Mouse (Mus musculus): ENCODE data around the gene Thbs2.

Gene Thbs2

DNA sequence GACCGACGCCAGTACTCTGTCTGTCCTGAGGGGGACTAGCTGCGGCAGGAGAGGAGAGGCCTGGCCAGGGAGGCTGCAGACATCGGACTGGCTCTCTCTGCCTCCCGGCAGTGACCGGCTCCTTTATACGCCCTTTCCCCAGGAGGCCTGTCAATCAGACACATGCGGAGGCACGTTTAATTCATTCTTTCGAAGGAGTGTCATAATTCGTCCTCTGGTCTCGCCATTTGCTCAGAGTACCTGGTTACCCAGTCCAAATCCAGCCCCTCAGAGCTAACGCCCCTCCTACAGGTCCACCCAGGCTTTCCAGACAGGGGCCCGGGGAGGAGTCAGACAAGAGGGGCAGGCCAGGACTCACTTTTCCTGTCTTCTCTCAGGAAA is at the start of gene Thbs2:
TSS of gene Thbs2 (minus strand) at position 242 of the 381 bp plus-strand sequence.
- DNase-seq, result no peak

DNA sequence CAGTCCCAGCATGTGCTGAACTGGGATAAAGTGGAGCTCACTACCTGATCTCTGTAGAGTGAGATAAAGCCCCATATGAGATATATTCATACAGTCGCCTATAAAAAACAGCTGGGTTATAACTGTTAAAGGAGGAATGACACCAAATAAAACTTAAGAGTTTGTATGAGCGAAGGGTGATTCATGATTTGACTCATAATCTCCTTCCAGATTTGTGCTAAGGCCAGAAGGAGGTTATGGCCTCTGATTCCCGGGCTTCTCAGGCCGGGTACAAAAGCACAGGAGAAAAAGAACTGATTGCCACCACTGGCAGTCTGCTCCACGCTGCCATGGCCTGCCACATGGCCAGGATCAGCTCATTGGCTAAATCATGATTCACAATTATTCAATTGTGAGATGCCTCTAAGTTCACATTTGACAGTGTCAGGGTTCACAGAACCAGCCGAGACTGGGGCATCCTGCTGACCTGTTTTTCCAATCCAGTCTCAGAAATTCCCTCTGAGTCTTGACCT is 41.5 kb upstream of the Thbs2 start:
- DNase-seq, result no peak

DNA sequence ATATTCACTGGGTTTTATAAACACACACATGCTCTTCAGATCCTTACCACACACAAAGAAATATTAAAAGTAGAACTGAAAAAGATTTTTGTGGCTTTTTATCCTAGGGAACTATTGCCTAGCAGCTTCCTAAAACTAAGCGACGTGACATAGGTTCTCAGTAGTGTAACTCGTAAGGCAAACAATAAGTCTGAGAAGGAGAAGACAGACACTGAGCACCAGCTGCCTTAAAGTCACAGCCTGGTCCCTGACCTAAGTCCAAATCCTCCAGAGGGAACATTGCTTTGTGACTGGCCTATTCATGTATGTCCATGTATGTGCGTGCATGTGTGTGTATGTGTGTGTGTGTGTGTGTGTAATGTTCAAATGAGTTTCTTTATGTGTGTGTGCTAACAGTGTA is 40.3 kb upstream of the Thbs2 start:
- DNase-seq, result no peak

DNA sequence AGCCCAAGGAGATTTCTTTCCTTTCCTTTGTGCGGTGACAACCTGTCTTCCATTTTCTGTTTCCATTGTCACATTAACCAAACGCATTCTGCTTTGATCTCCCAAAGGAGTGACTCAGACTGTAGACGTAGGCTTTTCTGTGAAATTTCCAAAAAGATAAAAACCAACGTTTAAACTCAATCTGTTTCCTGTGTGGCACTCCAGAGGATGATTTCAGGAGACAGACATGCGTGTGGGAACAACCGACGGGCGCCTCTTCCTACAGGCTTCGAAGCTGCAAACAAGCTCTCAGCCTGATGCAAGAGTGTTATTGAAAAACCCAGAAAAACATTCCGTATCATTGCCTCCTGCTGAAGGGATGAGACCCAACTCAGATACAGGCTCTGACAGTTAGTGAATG is 39.9 kb upstream of the Thbs2 start:
- no peak for DNase-seq

DNA sequence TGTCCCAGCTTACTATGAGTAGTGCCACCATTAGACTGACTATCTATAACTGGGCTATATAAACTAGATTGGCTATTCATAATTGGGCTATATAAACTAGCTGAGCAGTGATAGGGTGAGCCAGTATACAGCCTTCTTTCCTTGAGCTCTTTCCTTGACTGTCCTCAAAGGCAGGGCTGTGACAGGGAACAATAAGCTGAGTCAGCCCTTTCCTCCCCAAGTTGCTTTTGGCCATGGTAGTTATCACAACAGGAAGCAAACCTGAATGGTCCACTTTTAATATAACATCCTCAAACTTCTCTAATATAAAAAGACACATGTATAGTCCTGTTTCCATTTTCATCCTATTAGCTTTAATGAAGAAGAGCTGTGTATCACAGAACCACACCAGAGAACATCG is 39.0 kb upstream of the Thbs2 start:
- DNase-seq, result no peak

DNA sequence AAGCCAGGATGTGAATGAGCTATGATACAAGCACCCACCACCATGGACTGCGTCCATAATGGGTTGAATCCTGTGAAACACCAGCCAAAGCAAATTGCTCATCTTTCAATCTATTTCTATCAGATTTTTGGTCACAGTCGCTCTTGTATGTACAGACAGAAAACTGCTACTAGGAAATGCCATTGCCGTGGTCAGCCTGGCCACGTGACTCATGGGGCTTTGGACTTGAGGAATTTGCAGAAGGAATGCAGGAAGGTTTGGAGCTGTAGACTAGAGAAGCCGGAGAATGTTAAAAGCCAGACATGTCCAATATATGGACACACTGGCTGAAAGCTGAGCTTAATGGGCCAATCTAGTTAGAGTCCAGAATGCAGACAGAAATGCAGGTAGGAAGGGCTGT is 36.6 kb upstream of the Thbs2 start:
- DNase-seq, result no peak

DNA sequence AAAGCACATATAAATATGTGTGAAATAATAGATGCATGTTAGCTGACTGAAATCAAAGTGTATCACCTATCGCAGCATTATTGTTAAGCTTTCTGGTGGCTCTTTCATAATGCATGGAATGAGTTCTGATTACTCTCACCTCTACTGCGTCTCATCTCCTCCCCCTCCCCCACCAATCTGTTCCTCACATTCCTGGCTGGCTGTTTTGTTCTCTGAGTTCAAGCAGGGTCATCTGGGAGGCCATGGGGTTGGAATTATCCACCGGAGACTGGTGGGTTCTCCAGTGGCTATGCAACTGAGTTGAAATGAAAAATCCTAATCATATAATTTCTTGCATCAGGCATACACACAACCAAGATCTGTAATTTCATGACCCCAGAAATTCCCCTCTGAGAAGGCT is 33.4 kb upstream of the Thbs2 start:
- no peak for DNase-seq

DNA sequence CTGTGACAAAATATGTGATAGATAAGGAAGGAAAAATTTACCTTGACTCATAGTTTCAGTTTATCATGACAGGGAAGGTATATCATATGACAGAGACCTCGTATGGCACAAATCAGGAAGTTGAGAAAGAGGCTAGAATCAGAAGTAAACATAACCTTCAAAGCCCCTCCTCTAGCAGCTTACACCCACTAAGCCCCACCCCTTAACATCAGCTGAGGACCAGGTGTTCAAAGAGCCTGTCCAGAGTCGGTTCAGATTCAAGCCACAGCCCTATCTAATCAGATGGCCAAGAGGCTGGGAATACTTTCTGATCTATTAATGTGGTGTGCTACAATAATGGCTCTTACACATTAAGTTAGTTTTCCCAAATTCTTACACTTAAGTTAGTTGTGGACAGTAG is 30.8 kb upstream of the Thbs2 start:
- DNase-seq, result no peak

DNA sequence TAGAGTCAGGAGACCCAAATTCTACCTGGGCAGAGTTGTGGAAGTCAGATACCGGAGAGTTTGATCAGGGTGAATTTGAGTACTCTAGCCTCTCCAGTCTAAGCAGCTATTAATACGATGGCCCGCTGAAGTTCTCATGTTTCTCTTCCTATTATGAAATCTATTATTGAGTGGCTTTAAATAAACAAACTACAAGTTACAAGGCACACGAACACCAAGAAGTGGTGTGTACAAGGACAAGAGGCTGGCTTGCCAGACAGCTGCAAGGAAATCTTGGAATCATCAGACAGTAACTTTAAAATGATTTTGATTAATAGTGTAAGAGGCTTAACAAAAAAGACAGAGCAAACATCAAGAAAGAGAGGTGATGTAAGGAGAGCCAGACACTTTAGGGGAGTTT is 27.3 kb upstream of the Thbs2 start:
- DNase-seq, result no peak

DNA sequence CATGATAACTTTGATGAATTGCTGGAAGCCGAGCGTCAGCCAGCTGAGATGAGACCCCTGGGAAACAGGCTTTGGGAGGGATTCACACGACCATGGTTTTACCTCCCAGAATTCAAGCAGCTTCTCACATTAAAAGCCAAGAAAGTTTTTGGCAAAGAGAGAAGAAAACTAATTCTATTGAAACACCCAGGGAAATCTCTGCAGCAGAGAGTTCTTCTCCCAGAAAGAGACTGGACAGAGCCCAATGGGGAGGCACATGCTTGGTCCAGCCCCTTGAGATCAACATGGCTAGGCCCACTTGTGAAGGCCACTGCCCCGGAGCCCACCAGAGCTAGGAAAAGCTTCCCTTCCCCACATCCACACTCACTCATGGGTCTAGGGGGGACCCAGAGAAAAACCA is 26.9 kb upstream of the Thbs2 start:
- no peak for DNase-seq

DNA sequence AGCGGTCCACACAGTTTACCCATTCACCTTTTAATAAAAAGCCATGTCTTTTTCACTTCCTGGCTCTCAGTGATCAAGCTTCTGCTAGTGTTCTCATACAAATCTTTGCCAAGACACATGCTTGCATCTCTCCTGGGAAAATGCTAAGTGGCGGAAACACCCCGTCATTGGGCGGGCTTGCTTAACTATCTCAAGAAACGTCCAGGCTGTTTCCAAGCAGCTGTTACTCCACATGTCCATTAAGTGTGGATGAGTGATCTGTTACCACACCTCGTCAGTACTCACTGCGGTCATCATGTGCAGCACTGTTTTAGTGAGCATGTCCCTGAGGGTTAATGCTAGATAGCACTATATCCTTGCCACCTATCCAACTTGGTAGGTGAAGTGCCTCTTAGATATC is 26.2 kb upstream of the Thbs2 start:
- DNase-seq, result no peak

DNA sequence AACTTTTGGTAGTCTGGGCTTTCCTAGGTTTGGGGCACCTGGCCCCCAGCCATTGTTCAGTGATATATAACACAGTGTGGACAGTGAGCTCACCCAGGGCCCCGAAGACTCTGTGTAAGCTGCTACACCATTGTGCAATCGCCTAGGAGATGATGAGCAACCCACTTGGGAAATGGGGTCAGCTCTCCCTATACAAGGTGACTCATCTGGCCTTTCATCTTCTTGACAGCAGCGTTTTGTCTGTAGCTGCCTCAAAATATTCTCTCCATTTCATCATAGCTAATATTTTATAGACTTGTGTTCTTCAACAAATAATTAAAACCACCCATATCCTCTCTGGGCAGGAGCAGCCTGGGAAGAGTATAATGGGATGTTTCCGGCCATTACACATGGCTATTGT is 24.8 kb upstream of the Thbs2 start:
- DNase-seq, result no peak

DNA sequence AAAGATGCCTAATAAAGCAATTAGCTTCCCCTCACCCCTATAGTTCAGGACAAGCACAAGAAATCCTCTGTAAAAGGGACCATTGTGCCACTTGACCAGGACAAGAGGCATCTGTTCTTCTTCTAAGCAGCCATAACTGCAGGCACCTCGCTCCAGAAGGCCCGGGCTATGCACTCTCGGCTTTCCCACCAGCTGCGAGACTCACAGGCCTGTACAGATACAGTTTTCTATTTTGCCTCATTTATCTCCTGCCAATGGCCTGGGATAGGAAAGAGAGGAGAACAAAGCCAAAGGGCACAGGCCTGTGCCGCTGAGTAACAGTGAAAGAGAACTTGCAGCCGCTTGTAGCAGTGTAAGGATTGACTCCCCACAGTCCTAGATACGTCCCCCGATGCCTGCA is 20.7 kb upstream of the Thbs2 start:
- no peak for DNase-seq

DNA sequence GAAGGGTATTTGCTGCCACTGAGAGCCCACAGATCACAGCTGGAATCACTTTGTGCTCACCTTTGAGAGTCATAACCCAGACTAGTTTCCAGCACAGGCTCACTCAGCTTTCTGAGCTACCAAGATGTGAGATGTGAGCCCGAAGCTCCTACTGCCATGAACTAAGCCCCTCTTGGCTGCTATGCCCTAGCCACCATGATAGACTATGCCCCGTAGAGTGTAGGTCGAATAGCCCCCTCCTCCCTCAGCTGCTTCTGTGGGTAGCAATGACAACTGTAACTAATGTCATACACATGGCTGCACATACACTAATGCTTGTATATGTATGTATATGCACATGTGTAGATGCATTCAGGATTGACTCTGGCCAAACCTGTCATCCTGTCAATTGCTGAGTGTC is 20.3 kb upstream of the Thbs2 start:
- no peak for DNase-seq

DNA sequence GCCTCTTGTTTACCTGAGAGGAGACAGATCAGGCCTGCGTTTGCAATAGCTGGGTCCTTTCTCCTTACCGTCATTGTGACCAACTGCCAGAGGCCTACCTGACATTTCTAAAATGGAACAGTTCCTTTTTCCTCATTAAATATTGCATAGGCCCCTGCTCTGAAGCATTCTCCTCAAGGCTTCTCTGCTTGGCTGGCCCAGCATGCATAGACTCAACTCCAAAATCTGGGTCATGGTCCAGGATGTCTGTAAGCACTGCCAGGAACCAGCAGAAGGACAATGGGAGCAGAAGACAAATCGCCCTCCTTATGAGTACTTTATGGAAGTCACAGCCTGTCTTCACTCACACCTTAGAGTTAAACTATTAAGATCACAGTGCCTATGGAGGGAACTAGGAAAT is 17.7 kb upstream of the Thbs2 start:
- DNase-seq, result no peak

DNA sequence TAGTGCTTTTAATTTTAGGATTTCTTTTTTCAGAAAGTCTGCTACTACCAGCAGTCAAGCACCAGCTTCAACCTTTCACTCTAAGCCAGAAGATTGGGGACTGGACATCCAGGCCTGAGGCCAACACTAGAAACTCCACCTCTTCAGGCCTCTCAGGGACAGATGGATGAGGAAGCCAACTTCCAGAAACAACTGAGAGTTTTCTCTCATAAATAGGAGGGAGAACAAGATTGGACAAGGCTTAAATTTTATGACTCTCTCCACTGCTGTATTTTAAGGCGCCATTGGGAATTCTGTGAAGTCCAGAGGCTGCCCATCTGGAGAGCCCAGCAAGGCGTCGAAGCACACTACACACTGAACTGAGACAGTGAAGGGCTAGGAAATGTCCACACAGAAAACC is 17.0 kb upstream of the Thbs2 start:
- DNase-seq, result no peak

DNA sequence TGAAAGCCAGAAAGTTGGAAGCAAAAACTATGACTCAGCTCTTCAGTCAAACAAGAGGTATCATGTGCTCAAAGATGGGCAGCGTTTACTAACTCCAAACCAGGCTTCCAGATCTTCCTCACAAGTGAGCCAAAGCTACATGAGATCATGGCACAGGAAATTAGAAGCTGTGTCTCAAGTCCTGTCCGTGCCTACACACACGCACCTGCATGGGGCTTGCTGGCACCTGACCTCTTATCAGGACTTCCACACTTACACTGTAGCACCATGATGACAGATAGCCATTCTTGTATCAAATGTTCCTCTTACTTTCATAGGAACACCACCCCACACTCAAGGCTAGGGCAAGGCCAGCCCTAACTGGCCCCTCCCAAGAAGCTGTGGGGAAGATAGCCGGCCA is 12.0 kb upstream of the Thbs2 start:
- no peak for DNase-seq

DNA sequence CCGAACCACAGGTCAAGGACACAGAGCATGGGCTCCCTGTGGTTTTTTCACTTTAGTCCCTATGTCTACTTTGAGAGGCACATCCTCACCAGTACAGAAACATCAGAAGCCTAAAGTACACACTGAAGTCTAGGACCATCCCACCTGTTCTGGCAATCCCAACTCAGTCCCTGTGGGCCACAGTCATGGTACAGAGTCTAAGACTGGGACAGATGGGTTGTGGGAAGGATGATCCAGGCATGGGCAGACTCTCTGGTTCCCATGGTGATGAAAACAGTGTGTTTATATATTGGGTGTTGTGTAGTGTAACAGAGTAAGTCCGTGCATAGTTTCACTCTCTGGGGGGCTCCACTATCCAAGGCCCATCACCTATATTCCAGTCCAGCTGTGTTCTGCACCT is 11.4 kb upstream of the Thbs2 start:
- no peak for DNase-seq

DNA sequence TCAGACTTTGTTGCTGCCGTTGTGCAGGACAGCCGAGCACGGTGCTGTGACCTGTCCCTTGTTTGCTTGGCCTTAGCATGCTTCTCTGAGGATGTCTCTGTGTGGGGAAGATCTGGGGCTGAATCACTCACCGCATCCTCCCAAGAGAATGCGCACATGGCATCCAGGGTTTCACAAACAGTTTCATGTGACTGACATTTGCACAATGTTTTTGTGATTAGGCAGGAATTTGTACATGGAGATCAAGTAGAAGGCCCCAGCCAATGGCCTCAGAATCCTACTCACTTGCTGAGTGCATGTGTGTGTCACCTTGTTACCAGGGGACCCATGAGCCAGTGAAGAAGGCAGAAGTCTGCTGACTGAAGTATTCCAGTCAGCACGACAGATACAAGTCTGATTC is 9.7 kb upstream of the Thbs2 start:
- no peak for DNase-seq

DNA sequence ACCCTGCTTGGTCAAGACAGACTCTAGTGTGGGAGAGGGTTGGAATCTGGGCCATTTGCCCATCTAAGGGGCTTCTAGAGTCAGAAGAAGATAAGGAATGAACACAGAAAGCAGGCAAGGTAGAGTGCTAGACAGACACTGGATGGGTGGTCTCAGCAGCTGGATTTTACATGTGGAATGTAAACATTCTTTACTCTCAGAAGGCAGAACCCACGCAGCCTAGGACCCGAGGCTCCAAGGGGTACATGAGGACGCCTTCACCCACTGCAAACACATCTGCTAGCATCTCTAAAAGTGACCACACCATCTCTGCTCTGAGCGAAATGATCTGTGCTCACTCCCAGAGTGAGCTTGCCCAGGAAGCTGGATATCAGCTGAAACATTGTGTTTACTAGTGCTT is 9.2 kb upstream of the Thbs2 start:
- DNase-seq, result no peak

DNA sequence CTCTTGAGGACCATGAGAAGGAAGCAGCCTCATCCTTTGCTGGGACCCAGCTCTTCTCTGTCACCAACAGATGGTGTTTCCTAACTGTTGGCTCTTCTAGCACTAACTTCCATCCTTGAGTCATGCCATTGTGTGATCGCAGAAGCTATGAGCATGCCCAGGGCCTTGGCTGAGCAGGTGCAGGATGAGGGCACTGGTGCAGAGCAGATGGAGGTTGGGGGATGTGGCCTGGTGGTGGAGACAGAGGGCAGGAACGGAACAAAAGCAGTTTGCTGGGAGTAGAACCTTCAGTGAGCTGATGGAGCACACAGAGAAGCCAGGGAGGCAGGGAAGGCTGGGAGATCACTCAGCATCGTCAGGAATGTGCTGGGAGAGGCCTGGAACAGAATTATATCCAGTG is 8.7 kb upstream of the Thbs2 start:
- no peak for DNase-seq

DNA sequence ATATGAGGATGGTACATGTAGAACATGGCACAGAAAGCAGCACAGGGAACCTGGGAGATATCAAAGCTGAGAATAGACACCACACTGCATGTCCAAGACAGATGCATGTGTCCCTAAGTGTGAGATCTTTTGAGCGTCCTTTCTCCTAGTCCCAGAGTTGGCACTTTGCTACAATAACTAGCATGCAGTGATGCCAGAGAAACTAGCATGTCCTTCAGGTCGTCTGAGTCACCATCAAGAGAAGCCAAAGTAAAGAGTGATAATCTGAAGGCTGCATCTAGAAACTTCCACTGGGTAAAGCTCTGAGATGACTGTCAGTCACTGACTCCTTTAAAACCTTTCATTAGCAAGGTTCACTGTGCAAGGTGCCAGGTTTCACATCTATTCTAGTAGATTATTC is 7.9 kb upstream of the Thbs2 start:
- no peak for DNase-seq

DNA sequence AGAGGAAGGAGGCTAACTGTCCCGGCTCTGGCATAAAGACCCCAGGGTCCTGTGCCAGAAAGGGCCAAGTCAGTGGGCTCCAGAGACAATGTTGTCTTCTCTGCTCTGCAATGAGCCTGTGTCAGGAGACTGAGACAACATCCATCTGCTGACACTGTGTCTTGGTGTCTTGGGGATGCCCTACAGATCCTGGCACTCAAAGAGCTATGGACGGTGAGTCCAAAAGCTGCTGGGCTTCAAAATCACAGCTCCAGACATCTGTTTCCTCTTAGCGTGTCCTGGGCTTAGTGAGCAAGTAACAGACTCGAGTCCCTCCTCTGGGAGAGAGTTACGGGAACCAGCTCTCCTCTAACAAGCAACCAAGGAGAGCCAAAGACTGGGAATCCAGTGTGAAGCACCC is 6.2 kb upstream of the Thbs2 start:
- DNase-seq, result no peak

DNA sequence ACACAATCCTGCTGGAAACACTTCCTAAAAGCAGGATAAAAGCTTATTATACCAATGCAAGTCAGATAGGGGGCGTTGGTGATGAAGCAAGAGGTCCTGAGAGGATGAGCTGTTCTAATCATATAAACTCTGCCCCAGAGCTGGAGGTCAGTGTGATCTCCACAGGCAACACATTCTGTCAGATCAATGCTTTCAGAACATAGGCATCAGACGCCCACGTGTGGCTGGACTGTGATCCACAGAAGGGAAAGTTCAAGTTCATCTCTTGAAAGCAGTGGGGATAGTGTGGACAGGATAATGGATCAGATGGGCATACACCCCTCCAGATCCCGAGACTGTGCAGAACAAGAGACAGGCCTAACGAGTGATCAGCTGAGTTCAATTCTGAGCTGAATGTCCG is 4.2 kb upstream of the Thbs2 start:
- DNase-seq, result no peak

DNA sequence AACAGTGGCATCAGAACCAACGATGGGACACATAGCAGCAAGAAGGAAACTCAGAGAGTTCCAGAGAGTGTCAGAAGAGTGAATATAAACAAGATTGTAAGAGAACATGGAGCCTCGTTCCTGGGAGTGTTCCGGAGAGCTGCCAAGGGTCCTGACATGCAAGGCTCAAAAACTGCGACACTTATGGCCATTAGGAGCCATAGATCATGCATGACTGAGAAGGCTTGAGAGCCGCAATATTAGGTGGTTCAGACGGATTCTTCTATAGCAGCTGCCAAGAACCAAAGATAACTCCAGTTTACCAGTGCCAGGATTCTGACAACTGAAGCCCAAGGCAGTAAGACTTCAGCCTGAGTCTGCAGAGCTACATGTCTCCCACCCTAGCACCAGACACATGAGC is 3.1 kb upstream of the Thbs2 start:
- no peak for DNase-seq

DNA sequence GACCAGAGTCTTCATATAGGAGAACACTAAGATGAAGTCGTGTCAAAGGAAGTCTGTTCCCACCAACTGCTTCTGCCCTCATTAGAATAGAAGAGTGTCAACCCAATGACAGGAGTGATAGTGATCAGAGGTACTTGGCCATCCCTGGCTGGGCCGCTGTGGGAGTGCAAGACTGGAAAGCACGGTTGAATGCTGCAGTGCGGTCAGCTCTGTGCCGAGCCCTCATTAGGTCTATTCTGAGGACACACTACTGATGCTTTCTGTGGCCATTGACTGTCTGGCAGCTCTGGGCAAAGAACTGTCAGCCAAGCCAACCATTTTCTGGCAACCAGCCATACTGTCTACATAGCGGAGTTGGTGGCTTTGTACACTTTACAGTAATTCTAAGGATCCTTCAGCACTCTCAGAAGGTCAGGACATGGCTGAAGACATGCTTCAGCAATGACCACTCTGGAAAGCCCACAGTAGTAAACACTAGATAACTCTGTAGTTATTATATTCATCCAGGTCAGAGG is 2.3 kb upstream of the Thbs2 start:
- DNase-seq, result no peak
